Mouse (Mus musculus) layer of hippocampus, adult 9-10 months (tissue): ENCODE data around the gene H2afj.

Source experiments
- DNase-seq: peaks from one replicate; pipeline ENCODE4 v3.0.0; 2022; ENCODE audit warnings: low spot score

H2afj gene

DNA sequence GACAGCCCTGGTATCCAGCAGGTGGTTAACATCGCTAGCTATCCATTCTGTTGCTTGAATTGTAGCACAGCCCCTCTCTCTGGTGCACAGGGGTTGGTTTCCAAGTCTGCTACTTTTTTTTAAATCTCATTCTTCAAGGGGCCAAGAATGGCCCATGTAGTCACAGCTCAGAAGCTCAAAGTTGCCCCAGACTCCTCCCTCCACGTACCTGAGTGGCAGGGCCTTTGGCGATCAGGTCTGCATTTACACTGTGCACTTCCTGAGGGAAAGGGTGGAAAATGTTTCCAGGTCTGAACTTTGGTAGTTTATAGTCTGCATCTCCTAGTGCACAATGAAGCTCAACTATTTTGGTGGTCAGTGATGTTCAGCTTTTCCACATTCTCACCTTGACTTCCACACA, 39.2 kb downstream of the H2afj start:
- no peak for DNase-seq

DNA sequence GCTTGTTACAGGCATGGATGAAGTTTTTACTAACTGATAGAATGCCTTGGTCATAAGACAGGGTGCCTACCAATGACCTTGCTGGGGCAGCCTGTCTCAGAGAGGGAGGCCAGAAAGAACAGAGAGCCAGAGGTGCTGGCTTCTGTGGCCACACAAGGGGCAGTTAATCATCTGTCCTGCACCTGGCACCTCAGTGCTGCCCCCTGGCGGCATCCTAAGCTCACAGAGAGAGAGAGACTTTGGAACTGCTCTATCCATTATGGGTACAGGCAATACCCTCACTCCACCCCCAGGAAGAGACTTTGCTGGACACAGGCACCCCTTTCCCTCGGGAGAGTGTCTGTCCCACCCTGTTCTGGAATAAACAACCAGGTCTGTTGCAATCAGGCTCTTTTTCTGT, 39.7 kb downstream of the H2afj start:
- DNase-seq = no peak

DNA sequence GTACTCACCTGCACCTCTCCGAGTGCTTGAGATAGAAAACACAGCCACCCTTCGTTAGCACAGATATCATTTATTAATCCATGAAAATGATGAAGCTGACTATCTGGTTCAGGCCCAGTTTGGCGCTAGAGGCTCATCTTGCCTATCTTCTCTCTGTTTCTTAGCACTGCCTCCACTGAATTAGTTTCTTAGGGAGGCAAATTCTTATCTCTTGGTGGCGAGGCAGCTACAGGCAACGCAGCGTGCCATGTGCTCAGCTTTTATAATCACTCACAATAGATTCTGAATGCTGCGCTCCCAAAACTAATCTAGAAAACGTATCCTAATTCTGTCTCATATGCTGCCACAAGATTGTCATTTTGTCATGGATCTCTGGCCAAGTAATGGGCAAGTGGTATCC, 40.4 kb downstream of the H2afj start:
- no peak for DNase-seq

- DNase-seq = no peak
Observed at GRCm38 (mm10) chr6:136848971-136849370, 40.9 kb downstream of the H2afj start.

- no peak for DNase-seq
Observed at GRCm38 (mm10) chr6:136850267-136850666, 42.2 kb downstream of the H2afj start.

DNA sequence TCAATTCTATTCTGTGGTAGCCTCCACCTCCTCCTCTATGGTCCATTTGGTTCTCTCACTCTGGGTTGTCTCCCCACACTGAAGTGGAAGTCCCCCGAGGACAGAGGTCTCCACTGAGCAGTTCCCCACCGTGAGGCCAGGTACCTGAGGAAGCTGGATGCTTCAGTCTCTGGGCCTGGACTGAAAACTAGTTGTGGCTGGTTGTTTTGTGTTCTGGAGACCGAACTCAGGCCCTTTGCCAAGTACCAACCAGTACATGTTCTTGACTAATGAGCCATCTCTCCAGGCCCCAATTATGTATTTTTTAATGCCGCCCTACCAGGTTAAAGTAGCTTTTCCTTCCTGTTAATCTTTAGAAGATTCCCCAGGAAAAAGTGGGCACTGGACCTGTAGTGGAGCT, 44.3 kb downstream of the H2afj start:
- DNase-seq = no peak

DNA sequence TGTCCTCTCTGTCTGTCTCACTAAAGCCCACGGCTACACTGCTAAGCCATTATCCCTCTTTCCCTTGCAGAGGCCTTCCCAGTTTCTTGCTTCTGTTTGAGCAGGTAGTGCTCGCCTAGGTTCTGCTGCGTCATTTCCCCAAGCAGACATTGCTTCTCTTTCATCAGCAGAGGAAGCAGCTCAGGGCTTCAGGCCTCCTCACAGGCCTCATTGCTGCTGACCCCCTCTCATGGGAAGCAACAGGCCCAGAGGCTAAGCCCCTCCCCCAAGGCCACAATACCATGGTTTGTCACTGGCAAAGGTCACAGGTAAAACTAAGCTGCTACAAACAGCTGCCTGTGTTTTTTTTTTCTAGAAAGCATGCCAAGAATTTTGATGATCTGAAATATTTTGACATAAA, 44.7 kb downstream of the H2afj start:
- DNase-seq = no peak

DNA sequence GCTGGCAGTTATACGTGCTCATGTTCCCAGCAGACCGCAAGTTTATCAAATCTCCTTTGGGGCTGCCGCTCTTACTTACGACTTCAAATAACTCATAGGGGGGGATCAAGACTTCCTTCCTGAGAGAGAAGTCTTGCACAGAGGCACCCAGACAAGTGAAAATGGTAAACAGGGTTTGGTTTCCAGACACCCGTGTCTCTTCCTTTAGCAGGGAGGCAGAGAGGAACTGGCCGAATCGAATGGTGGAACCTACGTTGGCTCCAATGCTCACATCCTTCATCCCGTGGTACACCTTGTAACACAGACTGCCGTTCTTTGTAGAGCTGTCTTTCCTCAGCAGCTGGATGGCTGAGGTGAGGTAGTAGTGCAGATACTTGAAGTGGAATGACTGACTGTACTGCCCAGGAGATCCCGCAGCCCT, 46.3 kb downstream of the H2afj start:
- no peak for DNase-seq

GRCm38 (mm10) chr6:136855183-136855582, 47.1 kb downstream of the H2afj start:
- no peak for DNase-seq

- no peak for DNase-seq
Observed at GRCm38 (mm10) chr6:136856071-136856636, 48.1 kb downstream of the H2afj start.

DNA sequence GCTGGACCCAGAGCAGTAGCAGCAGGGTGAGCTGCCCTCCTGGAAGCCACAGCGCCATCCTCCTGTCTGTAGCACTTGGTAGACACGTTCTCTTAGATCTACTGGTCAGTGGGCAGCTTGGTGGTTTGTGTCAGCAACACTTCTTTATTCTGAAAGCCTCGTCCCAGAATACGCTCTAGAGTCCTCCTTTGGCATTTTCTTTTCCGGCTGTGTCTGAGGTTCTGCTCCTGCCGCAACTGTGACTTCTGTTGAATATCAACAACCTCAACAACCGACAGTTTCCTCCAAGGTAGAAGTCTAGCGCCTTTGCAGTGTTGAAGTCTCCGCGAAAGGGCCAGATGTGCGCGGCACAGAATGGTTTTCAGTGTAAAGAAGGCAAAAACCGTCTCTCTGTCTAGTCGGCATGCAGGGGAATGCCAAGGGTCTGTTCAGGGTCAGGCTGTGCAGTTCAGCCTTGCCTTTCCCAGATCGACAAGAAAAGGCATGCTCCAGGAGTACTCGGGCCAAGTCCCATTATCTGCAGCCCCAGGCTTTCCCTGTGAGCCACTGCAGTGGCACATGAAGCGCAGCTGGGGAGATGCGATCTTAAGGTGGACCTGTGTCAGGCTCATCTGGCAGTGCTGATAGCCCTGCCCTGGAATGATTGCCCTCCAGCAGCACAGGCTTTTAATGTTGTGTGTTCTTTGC, 49.3 kb downstream of the H2afj start, which contains the start of gene Art4:
Art4 (minus strand) TSS at position 548 of the 687 bp plus-strand sequence.
- DNase-seq = no peak

DNA sequence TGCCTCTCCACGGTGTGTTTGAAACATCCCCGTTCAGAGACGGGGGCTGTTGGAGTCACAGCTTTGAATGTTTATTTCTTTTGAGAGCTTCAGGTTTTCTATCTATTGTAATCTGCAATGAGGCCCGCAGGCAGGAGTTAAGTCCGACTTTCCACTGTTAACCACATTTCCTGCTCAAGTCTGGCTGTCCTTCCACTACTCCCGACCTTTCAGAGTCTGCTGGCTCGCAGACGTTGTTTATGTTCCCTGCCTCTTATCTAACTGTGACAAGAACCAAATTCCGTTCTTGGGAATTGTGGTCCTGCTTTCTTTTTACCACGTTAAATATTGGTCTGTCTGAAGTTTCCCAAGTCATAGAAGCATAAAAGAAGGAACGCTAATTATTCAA, 49.8 kb downstream of the H2afj start:
- no peak for DNase-seq

DNA sequence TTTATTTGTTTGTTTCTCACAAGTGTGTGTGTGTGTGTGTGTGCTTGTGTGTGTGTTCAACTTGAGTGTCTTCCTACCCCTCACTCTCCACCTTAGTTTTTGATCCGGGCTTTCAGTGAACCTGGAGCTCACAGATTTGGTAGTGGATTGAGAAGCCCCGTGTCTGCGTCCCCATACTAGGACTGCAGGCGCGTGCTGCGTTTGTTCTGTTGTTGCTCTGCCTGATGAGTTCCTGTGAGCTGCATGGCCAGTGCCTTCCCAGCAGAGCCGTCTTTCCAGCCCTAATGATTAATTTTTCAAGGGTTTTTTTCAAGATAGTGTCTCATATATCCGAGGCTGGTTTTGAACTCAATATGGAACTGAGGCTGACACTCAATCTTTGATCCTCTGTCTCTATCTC, 50.4 kb downstream of the H2afj start:
- no peak for DNase-seq
